Mouse (Mus musculus) T-cell, adult 66 days (primary cell): ENCODE measurements around the gene Klrb1. TPM values are rescaled to one million over a fixed set of nuclear protein-coding genes. Genes with fewer than 3 reads are reported as not detected.

ENCODE experiments used
- total RNA-seq, 2 experiments: library from RNA; stranded (reverse); gene quantifications; 3 replicates in 1 of 2; 4 replicates in 1 of 2; pipeline ENCODE4 v1.2.4; 2023

The Klrb1 gene
- total RNA-seq: not detected

DNA sequence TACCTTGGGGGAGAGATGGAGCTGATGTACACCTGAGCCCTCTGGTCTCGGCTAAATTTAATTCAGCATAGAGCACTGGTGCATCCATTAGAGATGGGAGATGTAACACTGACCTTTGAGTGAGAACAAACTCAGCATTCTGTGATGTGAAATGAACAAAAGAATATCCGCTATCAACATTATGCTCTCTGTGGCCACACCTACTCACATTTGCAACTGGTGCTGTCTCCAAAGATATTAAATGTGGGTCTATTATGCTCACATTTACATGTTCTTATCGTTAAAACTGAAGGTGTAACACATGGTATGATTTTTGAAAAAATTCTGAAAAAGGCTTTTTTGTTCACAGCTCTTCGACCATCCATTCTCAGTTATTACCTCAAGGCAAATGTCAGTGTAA is at the start of gene Klrb1:
Gene Klrb1 (minus strand): TSS at position 101 of the 400 bp plus-strand sequence.

DNA sequence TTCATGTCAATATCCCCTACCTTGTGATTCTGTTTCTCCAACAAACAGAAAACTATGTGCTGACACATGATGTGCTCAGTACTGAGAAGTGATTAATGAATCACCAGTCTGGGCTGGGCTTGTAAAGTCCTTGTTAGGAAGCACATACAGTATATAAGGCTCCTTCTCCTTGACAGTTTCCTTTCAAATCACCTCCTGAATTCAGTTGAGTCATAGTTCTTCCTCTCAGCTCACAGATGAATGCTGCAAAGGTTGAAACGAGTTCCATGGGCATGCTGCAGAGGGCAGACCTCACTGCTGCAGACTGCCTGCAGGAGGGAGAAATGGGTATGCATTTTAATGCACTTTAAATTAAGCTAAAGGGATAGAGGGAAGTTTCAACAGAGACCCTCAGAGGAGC is 60.7 kb downstream of the Klrb1 start, which contains the start of gene Clec2h:
Gene Clec2h (plus strand): TSS at position 180 of the 400 bp plus-strand sequence.

Other genes starting within 250 kb of the Klrb1 start
- gene Pzp, start 196.3 kb downstream of the Klrb1 start, total RNA-seq: not detected
- gene A2ml1, start 141.5 kb downstream of the Klrb1 start, total RNA-seq: not detected
- 1 to 10 TPM in 1 of 2 experiments, under 1 TPM in 1; 0.96 to 1.0 TPM for gene Klrb1a, start 99.5 kb downstream of the Klrb1 start, total RNA-seq
- 1 to 10 TPM in 1 of 2 experiments, not detected in 1; 1.8 TPM for gene Clec2h, start 60.7 kb downstream of the Klrb1 start, total RNA-seq
- 10 to 100 TPM; 10.5 to 15.8 TPM for gene Klrb1c, start 66.2 kb upstream of the Klrb1 start, total RNA-seq
- 1 to 10 TPM in 1 of 2 experiments, not detected in 1; 1.1 TPM for gene Gm44511, start 103.3 kb upstream of the Klrb1 start, total RNA-seq
- 1 to 10 TPM; 4.4 to 5.4 TPM for gene Klrb1b, start 103.3 kb upstream of the Klrb1 start, total RNA-seq
- gene Clec2i, start 164.5 kb upstream of the Klrb1 start, total RNA-seq: 10 to 100 TPM; 37.8 to 44.5 TPM
- gene BC035044, start 168.1 kb upstream of the Klrb1 start, total RNA-seq: 1 to 10 TPM; 4.6 to 6.6 TPM
- 10 to 100 TPM; 19.3 to 19.6 TPM for gene Clec2g, start 211.3 kb upstream of the Klrb1 start, total RNA-seq